Mouse (Mus musculus) MEL (cell line): ENCODE results near the gene Fyn.

Experiments used
- ELF1 ChIP-seq: IDR thresholded peaks from 2 replicates; pipeline ENCODE4 v1.6.1; 2014; ENCODE audit warnings: low read depth, mild to moderate bottlenecking, inconsistent platforms, low read length, improper control_type of control experiment, moderate library complexity
- EP300 ChIP-seq, 2 experiments: IDR thresholded peaks; 2 replicates each; pipeline ENCODE4 v1.6.1; 2011; ENCODE audit warnings: improper control_type of control experiment in 2 of 2, low read length in 2 of 2, low read depth in 1 of 2, mild to moderate bottlenecking in 1 of 2
- KAT2A ChIP-seq: conservative IDR thresholded peaks from 2 replicates; pipeline ENCODE4 v1.6.1; 2012; ENCODE audit warnings: low read depth, low read length, improper control_type of control experiment, inconsistent platforms
- MYB ChIP-seq: IDR thresholded peaks from 2 replicates; pipeline ENCODE4 v1.6.1; 2011; ENCODE audit warnings: mild to moderate bottlenecking, low read depth, low read length, improper control_type of control experiment
- POLR2A ChIP-seq, 2 experiments: IDR thresholded peaks; 2 replicates each; pipeline ENCODE4 v1.6.1; 2011 to 2012; ENCODE audit warnings: low read length in 2 of 2, mild to moderate bottlenecking in 2 of 2, control low read depth in 1 of 2, improper control_type of control experiment in 1 of 2, low read depth in 1 of 2, moderate library complexity in 1 of 2; ENCODE audit not compliant: control insufficient read depth in 1 of 2, insufficient read depth in 1 of 2, poor library complexity in 1 of 2
- RAD21 ChIP-seq: IDR thresholded peaks from 2 replicates; pipeline ENCODE4 v1.6.1; 2011; ENCODE audit warnings: mild to moderate bottlenecking, low read depth, low read length, improper control_type of control experiment
- TAL1 ChIP-seq: IDR thresholded peaks from 2 replicates; pipeline ENCODE4 v1.6.1; 2012; ENCODE audit warnings: mild to moderate bottlenecking, inconsistent platforms, low read length, moderate library complexity, mixed read lengths
- USF2 ChIP-seq, 2 experiments: IDR thresholded peaks; 2 replicates each; pipeline ENCODE4 v1.6.1; 2011 to 2012; ENCODE audit warnings: improper control_type of control experiment in 2 of 2, low read length in 2 of 2, borderline replicate concordance in 1 of 2, inconsistent platforms in 1 of 2, low read depth in 1 of 2, mild to moderate bottlenecking in 1 of 2; ENCODE audit not compliant: insufficient read depth in 1 of 2
- ZNF384 ChIP-seq: IDR thresholded peaks from 2 replicates; pipeline ENCODE4 v1.6.1; 2012; ENCODE audit warnings: low read depth, mild to moderate bottlenecking, inconsistent platforms, low read length, improper control_type of control experiment

- TF ChIP-seq EP300 (IDR thresholded peaks at IDR 0.05; ENCODE audit: low read depth in 1 of 2, low read length in 2 of 2): no peak
- TF ChIP-seq TAL1: no peak
- TF ChIP-seq MYB: no peak
- no peak for TF ChIP-seq KAT2A
- no peak for TF ChIP-seq ELF1
- TF ChIP-seq USF2 (IDR thresholded peaks at IDR 0.05; ENCODE audit: borderline replicate concordance in 1 of 2, insufficient read depth in 1 of 2, low read depth in 1 of 2, low read length in 2 of 2): no peak
- TF ChIP-seq POLR2A (IDR thresholded peaks at IDR 0.05; ENCODE audit: control insufficient read depth in 1 of 2, insufficient read depth in 1 of 2, low read depth in 1 of 2, low read length in 2 of 2, poor library complexity in 1 of 2): no peak
- TF ChIP-seq RAD21: no peak
- no peak for TF ChIP-seq ZNF384
These were observed 38.9 kb downstream of the Fyn start for GRCm38 (mm10) chr10:39407553-39407952.
